Mouse (Mus musculus) spleen, postnatal 4 days (tissue): Measurements from ENCODE around the gene Slc6a19.
"Not testable (repeated sequence)": the region's sequence is repeated elsewhere in the genome, so short reads cannot be mapped to it uniquely, and the experiment has no call there.

Source experiments
- DNase-seq, 2 experiments: peaks; one replicate each; pipeline ENCODE4 v3.0.0; 2022; ENCODE audit warnings: low spot score in 2 of 2

Slc6a19 gene

DNA sequence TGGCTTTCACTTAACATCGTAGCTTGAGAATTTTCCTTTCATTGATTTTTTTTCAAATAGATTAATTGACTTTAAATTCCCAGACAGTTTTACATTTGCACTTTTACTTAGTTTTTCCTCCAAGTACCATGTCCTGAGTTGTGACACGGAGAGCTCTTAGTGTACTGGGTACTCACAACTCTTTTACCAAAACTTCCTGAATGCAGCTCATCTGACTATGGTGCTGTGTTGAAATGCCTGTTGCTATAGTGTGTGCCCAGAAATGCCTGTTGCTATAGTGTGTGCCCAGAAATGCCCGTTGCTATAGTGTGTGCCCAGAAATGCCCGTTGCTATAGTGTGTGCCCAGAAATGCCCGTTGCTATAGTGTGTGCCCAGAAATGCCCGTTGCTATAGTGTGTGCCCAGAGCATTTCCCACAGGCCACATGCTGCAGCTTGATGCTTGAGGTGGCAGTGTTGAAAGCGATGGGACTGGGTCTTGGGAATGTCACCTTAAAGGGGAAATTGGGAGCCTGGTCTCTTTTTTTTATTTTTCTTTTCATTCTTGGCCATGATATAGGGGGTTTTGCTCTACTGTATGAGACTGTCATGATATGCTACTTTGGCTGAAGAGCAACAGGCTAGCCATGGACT lies at the start of gene Slc6a19:
Slc6a19 (minus strand) TSS at position 172 of the 632 bp plus-strand sequence.
- DNase-seq = no peak

DNA sequence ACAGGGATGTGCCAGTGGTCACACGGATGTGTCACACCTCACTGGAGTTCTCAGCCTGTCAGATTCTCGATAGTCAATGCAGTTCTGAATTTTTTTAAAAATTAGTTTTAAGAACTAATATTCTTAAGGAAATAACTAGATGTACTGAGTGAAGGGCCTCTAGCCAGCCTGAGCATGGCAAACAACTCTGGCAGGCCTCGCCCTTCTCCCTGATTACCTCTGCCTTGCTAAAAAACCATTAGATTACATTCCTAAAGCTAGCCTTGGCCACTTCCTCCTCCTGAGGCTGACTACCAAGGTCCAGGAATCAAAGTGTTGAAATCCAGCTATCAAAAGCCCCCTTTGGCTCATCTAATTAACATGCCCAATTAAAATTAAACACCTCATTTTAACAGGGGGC lies 46.6 kb upstream of the Slc6a19 start:
- no peak for DNase-seq

DNA sequence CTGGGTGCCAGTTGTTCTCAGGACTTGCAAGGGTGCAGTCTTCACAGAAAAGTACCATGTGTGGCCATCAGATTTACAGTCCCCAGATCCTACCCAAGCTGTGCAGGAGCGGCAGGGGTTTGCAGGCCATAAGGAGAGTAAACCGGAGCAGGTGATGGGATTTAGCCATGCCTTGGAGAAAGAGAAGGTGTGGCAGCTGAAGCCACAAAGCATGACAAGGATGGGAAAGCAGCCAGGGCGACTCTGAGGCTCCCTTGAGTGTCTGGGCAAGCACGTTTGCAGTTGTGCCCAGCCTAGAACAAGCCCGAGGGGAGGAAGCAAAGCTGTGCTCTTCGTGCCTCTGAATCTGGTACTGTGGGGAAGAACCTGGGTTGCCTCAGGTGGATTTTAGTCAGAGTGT lies 45.8 kb upstream of the Slc6a19 start:
- DNase-seq = no peak

DNA sequence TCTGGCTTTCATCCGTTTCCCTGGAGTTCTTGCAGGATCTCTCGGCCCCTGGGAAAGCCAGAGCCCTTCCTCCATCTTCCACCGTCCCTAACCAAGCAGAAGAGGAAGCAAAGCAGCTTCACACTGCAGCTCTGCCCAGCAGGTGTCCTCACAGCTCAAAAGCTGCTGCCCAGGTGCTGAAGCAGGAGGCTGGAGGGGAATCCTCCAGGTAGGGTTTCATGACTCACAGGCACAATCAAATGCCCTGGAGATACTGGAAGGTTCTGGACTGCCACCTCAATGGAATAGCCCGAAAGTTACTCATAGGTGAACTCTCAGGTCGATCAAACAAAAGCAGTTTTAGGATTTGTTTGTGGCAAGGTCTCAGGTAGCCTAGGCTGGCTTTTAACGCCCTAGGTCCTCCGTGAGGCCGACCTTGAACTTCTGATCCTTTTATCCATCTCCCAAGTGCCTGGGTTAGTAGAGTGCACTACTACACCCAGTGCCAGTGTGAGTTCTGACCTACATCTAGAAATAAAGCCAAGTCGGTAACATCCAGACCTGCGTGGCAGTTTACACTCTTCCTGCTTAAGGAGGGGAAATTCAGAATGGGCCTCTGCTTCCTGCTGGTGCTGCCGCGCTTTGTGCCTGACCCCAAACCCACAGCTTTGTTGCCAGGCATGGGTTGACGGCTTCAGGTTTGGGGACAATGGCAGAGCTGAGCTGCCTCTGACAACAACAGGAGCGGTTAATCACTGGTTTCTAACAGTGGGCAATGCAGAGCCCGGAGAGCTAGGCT lies 44.2 kb upstream of the Slc6a19 start:
- no peak for DNase-seq

DNA sequence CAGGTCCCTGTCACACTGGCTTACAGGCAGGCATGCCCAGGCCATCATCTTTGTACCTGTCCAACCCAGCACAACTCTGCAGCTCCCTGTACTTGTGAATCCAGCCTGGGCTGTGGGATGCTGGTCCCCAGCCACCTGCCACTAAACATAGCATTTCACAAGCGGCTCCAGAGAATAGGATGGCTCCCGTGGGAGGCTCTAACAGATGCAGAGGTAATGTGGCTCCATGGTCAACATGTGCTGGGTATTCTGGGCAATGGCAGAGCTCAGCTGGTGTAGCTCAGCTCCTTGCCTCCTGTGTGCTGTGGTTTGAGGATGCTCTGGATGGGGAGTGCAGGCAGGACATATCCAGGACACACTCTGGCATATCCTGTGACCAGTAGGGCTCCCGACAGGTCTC lies 39.0 kb upstream of the Slc6a19 start:
- DNase-seq = no peak

DNA sequence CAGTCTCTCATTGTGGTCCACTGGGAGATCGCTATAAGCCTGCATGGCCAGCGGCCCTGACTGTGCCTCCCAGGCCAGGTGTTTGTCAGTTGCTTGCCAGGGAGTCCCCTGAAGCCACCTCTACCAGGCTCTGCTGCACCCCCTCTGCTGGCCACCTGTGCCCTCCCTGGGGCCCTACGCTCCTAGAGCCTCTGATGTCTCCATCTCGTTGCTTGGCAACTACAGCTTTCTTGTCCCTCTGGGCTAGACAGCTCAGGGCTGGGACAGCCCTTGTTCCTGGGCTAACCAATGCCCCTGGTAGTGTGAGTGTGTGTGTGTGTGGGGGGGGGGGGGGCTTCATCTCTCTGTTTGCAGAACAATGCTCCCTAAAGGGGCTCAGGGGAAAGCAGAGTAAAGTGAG lies 38.3 kb upstream of the Slc6a19 start:
- DNase-seq = no peak

DNA sequence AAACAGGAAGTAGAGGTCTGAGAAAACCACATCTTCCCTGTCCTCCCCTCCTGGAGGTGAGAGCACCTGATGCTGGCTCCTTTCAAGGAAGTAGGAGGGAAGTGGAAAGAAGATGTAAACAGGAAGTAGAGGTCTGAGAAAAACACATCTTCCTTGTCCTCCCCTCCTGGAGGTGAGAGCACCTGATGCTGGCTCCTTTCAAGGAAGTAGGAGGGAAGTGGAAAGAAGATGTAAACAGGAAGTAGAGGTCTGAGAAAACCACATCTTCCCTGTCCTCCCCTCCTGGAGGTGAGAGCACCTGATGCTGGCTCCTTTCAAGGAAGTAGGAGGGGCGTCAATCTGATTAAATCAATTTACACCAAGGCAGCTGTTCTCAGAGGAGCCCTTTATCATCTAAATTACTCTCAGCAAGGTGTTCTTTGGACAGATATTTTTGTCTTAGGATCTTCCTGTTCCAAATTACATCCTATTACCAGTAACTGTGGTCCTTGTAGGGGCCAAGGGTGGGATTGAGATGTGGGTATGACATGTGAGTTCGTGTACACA lies 35.8 kb upstream of the Slc6a19 start:
- not testable (repeated sequence) for DNase-seq

DNA sequence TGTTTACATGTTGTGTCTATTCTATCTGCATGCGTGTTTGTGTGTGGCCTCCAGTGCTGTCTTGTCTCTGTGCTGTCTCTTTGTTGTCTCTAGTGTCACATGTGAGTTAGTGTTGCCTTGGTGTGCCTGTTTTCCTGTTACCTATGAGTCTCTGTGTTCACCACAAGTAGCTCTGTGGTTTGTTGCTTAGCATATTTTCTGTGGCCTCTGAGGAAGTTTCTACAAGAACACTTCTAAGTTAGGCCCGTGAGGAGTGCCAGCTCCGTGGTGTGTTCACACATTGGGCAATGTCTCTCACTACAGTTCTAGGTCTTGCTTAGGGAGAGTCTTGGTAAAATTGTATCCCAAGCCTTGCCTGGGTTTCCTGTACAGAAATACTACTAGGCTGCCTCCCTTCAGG lies 32.3 kb upstream of the Slc6a19 start:
- no peak for DNase-seq

DNA sequence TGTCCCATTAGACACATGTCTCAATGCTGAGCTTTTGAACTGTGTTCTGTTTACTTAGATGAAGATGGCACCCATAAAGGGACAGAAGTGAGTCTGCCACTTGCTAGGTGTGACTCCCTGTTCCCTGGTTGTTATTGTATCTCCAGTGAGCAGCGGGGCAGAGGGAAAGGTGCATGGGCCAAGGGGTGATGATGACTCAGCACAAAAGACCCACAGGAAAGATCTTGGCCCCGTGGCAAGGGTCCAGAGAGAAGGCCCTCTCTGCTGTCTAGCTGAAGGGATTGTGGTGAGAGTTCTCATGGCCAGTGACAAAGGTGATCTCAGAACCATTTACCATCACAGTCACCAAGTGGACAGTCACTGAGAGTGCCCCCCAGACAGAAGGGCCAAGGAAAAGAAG lies 31.3 kb upstream of the Slc6a19 start:
- no peak for DNase-seq

DNA sequence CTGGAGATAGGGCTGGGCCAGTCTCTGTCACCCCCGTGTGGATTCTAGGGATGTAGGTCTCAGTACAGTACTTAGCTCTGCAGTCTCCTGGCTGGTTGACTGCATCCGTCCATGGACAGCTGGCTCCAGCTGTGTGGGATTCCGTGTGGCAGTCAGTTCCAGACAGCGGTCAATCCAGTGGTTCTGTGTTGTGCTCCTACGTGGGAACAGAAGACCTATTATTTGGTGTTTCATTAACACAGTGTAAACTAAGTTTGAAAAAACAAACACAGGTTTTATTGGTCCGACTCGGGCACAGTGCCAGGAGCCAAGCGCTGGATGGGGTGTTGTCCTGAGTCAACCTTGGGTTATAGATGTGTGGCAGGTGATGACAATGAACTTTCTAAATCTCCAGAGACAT lies 30.6 kb upstream of the Slc6a19 start:
- no peak for DNase-seq

DNA sequence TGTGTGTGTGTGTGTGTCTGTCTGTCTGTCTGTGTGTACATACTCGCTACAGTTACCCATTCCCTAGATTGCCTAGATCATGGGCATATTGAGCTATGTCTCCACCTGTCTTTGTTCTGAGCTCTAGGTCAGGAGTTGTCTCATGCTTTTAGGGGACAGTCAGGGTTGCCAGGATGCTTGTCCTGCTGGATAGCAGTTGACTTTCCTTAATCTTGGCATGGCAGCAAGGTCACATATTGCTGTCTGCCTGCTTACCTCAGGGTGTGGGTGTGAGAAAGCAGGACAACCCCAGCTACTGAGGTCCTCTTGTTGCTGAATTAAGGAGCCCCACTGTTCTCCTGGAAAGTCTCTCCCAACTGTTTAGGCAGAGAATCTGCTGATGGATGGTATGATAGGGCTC lies 29.7 kb upstream of the Slc6a19 start:
- no peak for DNase-seq

DNA sequence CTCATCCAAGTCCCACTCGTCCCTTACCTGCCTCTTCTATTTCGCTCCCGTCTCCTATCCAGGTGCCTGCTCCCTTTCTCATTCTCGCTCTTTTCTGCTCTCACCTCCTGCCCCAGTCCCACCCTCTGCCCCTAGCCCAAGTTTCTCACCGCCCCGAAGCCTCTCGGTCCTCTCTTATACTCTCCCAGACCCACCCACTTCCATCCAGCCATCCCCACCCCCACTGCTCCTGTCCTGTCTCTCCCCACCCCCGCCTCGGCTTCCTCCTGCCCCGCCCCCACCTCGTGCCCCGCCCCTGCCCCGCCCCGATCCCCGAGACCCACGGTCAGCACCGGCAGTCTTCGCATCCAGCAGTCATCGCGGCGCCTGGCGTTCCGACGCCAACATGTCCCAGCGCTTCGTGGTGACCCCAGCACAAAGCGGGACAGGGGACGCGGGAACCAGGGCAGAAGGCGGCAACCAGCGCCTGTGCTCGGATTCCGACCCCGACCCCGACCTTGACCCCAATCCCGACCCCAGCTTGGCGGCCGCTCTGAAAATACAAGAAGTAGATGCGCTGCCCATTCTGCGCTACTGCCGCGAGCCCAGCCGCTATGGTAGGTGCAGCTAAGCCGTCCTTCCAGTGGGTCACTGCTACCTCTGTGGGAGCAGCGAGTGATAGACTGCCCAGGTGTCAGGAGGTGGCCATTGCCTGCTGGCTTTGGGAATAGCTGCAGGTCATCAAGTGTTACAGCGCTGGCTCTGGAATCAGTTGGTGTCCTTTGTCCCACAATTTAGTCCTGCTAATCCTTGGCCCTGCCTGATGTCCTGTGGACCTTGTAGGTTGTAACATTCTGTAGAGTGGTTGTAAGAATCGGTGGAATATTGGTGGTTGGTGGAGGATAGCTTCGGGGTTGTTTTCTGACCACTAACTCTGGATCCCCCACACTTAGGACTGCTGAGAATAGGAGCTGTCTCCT lies 28.4 kb upstream of the Slc6a19 start, which contains the start of gene Slc12a7:
Slc12a7 (plus strand) TSS at position 353 of the 959 bp plus-strand sequence.
- no peak for DNase-seq

DNA sequence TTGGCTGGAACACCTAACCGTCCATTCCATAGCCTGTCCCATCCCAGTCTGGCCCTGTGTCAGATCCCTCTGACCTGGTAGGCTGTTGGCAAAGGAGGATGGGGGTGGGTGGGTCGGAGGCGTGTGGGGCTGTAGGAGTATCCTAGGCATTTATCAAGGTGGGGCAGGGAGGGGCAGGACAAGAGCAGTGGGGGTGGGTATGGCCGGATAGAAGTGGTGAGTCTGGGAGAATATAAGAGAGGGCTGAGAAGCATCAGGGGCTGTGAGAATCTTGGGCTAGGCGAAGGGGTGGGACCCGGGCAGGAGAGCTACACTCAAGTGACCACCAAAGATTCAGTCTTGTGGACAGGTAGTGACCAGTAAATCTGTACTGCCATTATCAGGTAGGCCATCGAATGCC lies 27.6 kb upstream of the Slc6a19 start:
- no peak for DNase-seq

DNA sequence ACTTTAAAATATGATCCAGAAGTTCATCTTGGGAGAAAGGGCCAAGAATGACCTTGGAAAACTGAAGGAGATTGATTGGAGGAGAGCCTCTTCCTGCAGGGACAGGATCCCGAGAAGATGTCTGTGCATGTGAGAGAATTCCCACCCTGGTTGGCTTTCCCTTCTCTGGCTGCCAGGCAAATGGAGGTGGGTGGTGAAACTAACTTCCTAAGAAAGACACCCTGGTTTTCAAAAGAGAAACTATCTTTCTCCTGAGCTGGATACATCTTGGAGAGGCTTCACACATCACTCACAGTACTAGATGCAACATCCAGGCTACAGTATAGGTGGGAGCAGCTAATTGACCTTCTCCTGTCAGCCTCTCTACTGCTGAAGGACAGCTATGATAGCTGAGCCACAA lies 26.2 kb upstream of the Slc6a19 start:
- no peak for DNase-seq

DNA sequence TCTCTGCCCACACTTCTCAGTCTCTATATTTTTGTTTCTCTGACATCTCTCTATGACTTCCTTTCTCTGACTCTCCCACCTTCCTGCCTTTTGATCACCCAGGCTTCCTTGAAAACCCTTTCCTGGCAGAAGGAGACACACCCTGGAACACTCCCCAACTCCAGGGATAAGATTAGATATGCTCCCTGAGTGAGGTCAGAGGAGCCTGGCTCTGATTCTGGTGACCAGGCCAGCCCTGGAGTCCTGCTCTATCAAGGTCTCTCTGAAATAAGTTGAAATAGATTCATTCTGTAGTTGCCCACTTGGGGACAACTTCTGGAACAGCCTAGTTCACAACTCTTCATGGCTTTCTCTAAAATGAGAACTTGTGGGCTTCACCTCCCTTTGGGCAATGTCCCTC lies 24.0 kb upstream of the Slc6a19 start:
- no peak for DNase-seq

DNA sequence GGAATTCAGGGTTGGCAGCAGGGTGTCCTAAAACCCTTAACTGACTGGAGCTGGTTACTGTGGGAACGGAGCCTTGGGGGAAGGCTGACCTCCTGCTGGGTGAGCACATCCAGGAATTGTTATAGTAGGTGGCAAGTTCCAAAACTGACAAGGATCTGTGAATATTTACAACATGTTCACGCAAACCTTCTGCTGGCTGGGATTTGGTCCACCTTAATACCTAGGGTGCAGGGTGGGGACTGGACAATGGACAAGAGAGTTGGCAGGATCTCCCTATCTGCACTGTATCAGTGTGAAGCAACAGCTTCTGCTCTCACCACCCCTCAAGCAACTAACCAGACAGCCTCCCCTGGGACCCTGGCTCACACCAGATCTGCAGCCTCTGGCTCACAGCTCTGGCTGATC lies 23.0 kb upstream of the Slc6a19 start:
- no peak for DNase-seq

DNA sequence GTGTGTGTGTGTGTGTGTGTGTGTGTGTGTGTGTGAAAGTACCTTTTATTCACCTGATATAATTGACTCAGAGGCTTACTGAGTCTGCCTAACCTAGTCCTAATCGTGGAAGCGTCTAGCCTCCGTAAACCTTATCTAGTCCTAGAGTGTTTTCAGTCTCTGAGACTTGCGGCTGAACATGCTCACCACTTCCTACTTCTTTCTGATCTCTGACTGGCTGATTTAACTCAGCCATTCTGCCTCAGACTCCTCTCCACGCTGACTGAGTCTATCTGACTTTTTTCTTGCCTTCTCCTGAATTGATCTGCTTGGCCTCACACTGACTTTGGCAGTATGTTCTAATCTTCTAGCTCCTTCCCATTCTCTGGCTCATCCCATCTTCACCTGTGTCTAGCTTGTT lies 20.6 kb upstream of the Slc6a19 start:
- no peak for DNase-seq

DNA sequence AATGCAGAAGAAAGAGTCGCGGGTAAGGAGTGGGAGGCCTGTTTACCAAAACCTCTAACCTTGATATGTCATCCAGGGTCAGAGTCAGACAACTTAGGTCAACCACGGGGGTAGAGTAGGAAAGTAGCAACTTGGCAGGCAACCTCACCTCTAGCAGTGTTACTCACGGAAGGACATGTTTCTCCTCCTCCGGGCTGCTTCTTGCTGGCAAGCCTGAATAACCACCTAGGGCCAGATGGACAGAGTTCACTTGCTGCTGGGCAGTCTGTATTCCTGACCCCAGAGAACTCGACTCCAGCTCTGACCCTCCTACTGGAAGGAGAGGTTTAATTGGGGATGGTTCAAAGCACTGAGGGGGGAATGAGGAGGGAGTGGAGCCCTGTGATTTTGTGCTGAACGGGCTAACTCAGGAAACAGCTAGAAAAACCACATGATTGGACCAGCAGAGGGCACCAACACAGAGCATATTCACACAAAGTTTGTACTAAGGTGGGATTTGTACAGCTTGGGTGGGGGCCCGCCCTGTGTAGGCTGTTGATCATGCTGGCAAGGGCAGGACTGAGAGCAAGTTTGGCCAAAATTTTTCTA lies 18.5 kb upstream of the Slc6a19 start:
- no peak for DNase-seq

DNA sequence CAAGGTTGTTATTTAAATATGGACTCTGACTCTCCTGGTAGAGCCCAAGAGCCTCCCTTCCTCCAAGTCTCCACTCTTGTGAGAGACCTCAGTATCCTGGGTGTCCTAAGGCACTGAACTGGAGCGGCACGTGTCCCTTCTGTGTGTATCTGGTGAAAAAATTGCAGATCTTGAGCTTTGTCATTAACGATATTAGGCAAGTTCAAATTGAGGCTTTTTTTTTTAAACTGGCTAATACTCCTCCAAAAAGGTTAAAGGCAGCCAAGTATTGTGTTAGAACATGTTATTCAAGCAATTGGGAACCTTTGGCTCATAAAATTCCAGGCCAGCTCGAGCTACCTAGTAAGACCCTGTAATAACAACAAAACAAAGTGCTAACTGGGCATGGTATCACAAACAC lies 15.6 kb upstream of the Slc6a19 start:
- DNase-seq = no peak

DNA sequence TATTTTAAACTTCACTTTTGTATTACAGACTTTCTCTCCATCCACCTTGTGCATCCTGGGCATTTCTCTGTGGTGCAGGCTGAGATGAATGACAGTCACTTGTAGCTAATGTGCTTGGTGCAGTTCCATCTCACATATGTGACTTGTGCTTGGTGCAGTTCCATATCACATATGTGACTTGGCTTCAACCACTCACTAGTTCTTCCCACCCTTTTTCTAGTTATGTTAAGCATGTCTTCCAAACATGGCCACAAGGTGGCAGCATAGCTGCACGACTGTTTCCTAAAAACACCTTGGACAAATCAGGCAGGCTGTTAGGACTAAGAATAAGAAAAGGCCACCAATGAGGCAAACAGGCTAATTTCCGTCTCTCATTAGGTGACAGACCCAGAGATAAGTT lies 13.6 kb upstream of the Slc6a19 start:
- peak; percentile 60 to 87 for DNase-seq

DNA sequence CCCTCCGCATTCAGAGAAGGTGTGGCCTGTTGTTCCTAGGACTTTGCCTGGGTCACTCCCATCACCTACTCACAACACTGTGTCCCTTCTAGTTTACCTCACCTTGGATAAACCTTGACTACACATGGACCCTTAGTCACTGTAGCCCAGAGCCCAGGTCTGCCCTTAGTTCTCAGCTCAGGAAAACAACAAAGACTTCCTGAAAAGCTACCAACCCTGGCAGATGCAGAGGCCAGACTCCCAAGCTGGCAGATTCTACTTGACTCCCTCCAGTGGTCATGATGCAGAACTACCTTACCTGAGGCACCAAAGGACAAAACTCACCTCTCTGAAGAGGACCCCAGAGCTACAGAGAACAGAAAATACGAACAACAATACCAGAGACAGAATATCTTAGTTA lies 9.4 kb upstream of the Slc6a19 start:
- no peak for DNase-seq

DNA sequence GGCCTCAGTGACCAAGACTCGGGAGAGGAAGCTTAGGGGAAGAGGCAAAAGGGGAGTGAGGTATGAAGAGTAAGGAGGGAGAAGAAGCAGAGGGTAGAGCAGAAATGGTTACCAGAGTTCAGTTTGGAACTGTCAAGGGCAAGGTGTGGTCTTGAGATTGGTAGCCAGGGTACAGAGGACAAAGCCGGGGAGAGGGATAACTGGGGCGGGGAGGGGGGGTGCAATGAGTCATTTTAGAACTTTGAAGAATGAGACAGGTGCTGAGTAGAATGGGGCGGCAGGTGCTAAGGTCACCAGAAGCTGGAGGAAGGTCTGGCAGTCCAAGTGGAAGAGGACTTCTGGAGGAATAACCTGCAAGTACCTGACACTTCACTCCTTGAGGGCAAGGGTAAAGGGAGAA lies 8.5 kb upstream of the Slc6a19 start:
- no peak for DNase-seq
